In genomic region chr11:98717904-98718303, GRCm38 (mm10) we compare ENCODE assay signal across 9 mouse cellular contexts. TPM values are rescaled to one million over a fixed set of nuclear protein-coding genes. Genes with fewer than 3 reads are reported as not detected.
DNase-seq lines count a peak whose midpoint lies in the region; ATAC-seq lines count a peak whose summit lies in the region.
"Had no signal": no experiment of that assay in that cellular context is flagged by ENCODE, and none has a peak within 500 bp of the region (broad histone marks: within the 10 kb centered on the region; RNA-seq: fewer than 3 reads in every experiment).

No protein-coding gene starts in this region.

- H3K27ac ChIP-seq in forebrain, embryonic 15.5 days (replicated peaks): 0 out of 2 replicates have a peak overlapping the region, but pooled peaks have one; percentile 43
- 0 out of 2 replicates have a peak overlapping the region, but pooled peaks have one; percentile 17 for H3K27ac ChIP-seq in intestine, embryonic 15.5 days

- peaks cover 28% of the 10 kb centered on the region for H3K36me3 ChIP-seq in forebrain, embryonic 15.5 days
- H3K36me3 ChIP-seq in intestine, embryonic 15.5 days: peaks cover 29% of the 10 kb centered on the region

- H3K9ac ChIP-seq in forebrain, embryonic 15.5 days (replicated peaks): no peak overlapping the region
- H3K9ac ChIP-seq in intestine, embryonic 15.5 days: no peak overlapping the region

- intact Hi-C loops in left cerebral cortex, postnatal 36 days (cut with DNase I): loop anchor here (2.0 to 5.0 kb wide), 3 partner anchors 15 to 69 kb away; no protein-coding TSS in a partner anchor

- H3K4me1 ChIP-seq in forebrain, embryonic 15.5 days: peaks cover 11% of the 10 kb centered on the region
- H3K4me1 ChIP-seq in intestine, embryonic 15.5 days (replicated peaks): peaks cover 13% of the 10 kb centered on the region; the same call in 1 of the 2 replicates

- H3K4me3 ChIP-seq in forebrain, embryonic 15.5 days: no peak overlapping the region
- no peak overlapping the region for H3K4me3 ChIP-seq in intestine, embryonic 15.5 days (replicated peaks)
- H3K4me3 ChIP-seq: erythroblast, embryonic 14.5 days had no signal

- WGBS in forebrain, embryonic 15.5 days: 13% methylated on average over 13 of the region's 13 CpGs
- WGBS in intestine, embryonic 15.5 days: 29% methylated on average over 13 of the region's 13 CpGs

- H3K9me3 ChIP-seq in forebrain, embryonic 15.5 days: no peaks in the 10 kb centered on the region
- H3K9me3 ChIP-seq in intestine, embryonic 15.5 days: no peaks in the 10 kb centered on the region

- no peak for ATAC-seq in forebrain, embryonic 15.5 days (replicated peaks)
- no peak for ATAC-seq in intestine, embryonic 15.5 days
- 0 out of 2 replicates have a peak, but pooled peaks have one; percentile 42 for ATAC-seq in monocyte, adult 5-6 weeks (replicated peaks; ENCODE audit: insufficient number of reproducible peaks, low FRiP score, low TSS enrichment, poor library complexity, severe bottlenecking)

- no peaks in the 10 kb centered on the region for H3K27me3 ChIP-seq in forebrain, embryonic 15.5 days
- H3K27me3 ChIP-seq in intestine, embryonic 15.5 days (replicated peaks): no peaks in the 10 kb centered on the region

- peak; percentile 81 for DNase-seq in ovary, postnatal 36 days (ENCODE audit: low spot score)
- DNase-seq in ovary, adult 18-20 months (ENCODE audit: low spot score): no peak
- peak; percentile 82 to 89 for DNase-seq in cerebellum, adult 18-20 months
- peak; percentile 88 for DNase-seq in left cerebral cortex, postnatal 36 days (ENCODE audit: low spot score in 2 of 2)
- DNase-seq in thymus, postnatal 14 days: peak; percentile 57

- H3K4me2 ChIP-seq in forebrain, embryonic 15.5 days (replicated peaks): no peak overlapping the region
- H3K4me2 ChIP-seq in intestine, embryonic 15.5 days (replicated peaks): no peak overlapping the region

RNA-seq across cellular contexts. Expression of gene Med24, which starts 11.3 kb away (rescaled TPM):
- polyA plus RNA-seq in forebrain, embryonic 15.5 days (2015; fragmentation: Nextera tagmentation; extraction: Ambion mirVana): 85.1 and 93.6 TPM in 2 replicates
- 39.6 and 42.5 TPM in 2 replicates for polyA plus RNA-seq in intestine, embryonic 15.5 days (2015; fragmentation: Nextera tagmentation; extraction: Ambion mirVana)
- 100 to 1,000 TPM; 123 to 133 TPM for total RNA-seq in left cerebral cortex, postnatal 36 days (2021)
- 10.9 to 25.7 TPM (median 22.4 TPM) in 3 replicates for total RNA-seq in monocyte, adult 5-6 weeks (2017)

RNA-seq across cellular contexts. Expression of gene Csf3, which starts 16.8 kb away (rescaled TPM):
- polyA plus RNA-seq in forebrain, embryonic 15.5 days (2015; fragmentation: Nextera tagmentation; extraction: Ambion mirVana): not detected in 2 replicates
- not detected in 2 replicates for polyA plus RNA-seq in intestine, embryonic 15.5 days (2015; fragmentation: Nextera tagmentation; extraction: Ambion mirVana)
- total RNA-seq in left cerebral cortex, postnatal 36 days (2021): not detected
- total RNA-seq in monocyte, adult 5-6 weeks (2017): not detected in 3 replicates
- polyA plus RNA-seq: erythroblast, embryonic 14.5 days had no signal

RNA-seq across cellular contexts. Expression of gene Thra, which starts 22.5 kb away (rescaled TPM):
- polyA plus RNA-seq in forebrain, embryonic 15.5 days (2015; fragmentation: Nextera tagmentation; extraction: Ambion mirVana): 164 and 166 TPM in 2 replicates
- polyA plus RNA-seq in intestine, embryonic 15.5 days (2015; fragmentation: Nextera tagmentation; extraction: Ambion mirVana): 42.7 and 45.5 TPM in 2 replicates
- total RNA-seq in left cerebral cortex, postnatal 36 days (2021): 100 to 1,000 TPM; 718 to 779 TPM
- total RNA-seq in monocyte, adult 5-6 weeks (2017): 3.4 to 5.4 TPM (median 4.3 TPM) in 3 replicates

RNA-seq across cellular contexts. Expression of gene Psmd3, which starts 35.5 kb away (rescaled TPM):
- 209 and 213 TPM in 2 replicates for polyA plus RNA-seq in forebrain, embryonic 15.5 days (2015; fragmentation: Nextera tagmentation; extraction: Ambion mirVana)
- 195 and 202 TPM in 2 replicates for polyA plus RNA-seq in intestine, embryonic 15.5 days (2015; fragmentation: Nextera tagmentation; extraction: Ambion mirVana)
- 100 to 1,000 TPM; 131 to 145 TPM for total RNA-seq in left cerebral cortex, postnatal 36 days (2021)
- total RNA-seq in monocyte, adult 5-6 weeks (2017): 37.4 to 50.9 TPM (median 37.8 TPM) in 3 replicates

RNA-seq across cellular contexts. Expression of gene Gsdma, which starts 53.8 kb away (rescaled TPM):
- polyA plus RNA-seq in forebrain, embryonic 15.5 days (2015; fragmentation: Nextera tagmentation; extraction: Ambion mirVana): not detected in 2 replicates
- polyA plus RNA-seq in intestine, embryonic 15.5 days (2015; fragmentation: Nextera tagmentation; extraction: Ambion mirVana): 0.10 TPM in 1 of 2 replicates, not detected in the other
- not detected for total RNA-seq in left cerebral cortex, postnatal 36 days (2021)
- total RNA-seq in monocyte, adult 5-6 weeks (2017): not detected in 3 replicates
- polyA plus RNA-seq: erythroblast, embryonic 14.5 days had no signal

Comparison
In these comparisons a context has a peak if more than half of its experiments do, and no peak if none do; other contexts are left out.
1. RNA of gene Thra, which starts 22.5 kb away (total RNA-seq): 718 to 779 TPM in left cerebral cortex, postnatal 36 days; 3.4 to 5.4 TPM in monocyte, adult 5-6 weeks; every median in the first group is over 100 times any median in the second.